Mouse (Mus musculus) midbrain, embryonic 16.5 days (tissue): Measurements from ENCODE around the gene Jag1. TPM values are rescaled to one million over a fixed set of nuclear protein-coding genes. Genes with fewer than 3 reads are reported as not detected.

ENCODE experiments used
- ATAC-seq: fragments of 200-750 bp; cut with Nextera tagmentation; 2 replicates; pipeline ENCODE4 v1.8.0; 2017; ENCODE audit warnings: moderate TSS enrichment
- H3K27ac ChIP-seq: fragments of 300-500 bp; sonication (generic); 2 replicates; pipeline ENCODE4 v1.5.1; 2014; ENCODE audit warnings: mild to moderate bottlenecking, low read length, mixed read lengths
- H3K27me3 ChIP-seq: fragments of 300-500 bp; sonication (generic); 2 replicates; pipeline ENCODE4 v1.6.1; 2014; ENCODE audit warnings: low read depth, low read length, mixed read lengths; ENCODE audit not compliant: control insufficient read depth, insufficient read depth
- H3K36me3 ChIP-seq: fragments of 300-500 bp; sonication (generic); 2 replicates; pipeline ENCODE4 v1.6.1; 2014; ENCODE audit warnings: mild to moderate bottlenecking, low read length, moderate library complexity, mixed read lengths; ENCODE audit not compliant: control insufficient read depth, insufficient read depth
- H3K4me1 ChIP-seq: fragments of 300-500 bp; sonication (generic); 2 replicates; pipeline ENCODE4 v1.6.1; 2014; ENCODE audit warnings: mild to moderate bottlenecking, low read length, mixed read lengths; ENCODE audit not compliant: control insufficient read depth, insufficient read depth
- H3K4me2 ChIP-seq: fragments of 300-500 bp; sonication (generic); 2 replicates; pipeline ENCODE4 v1.6.1; 2014; ENCODE audit warnings: mild to moderate bottlenecking, low read length, mixed read lengths
- H3K4me3 ChIP-seq: fragments of 300-500 bp; sonication (generic); 2 replicates; pipeline ENCODE4 v1.5.1; 2014; ENCODE audit warnings: low read depth, mild to moderate bottlenecking, low read length, moderate library complexity, mixed read lengths
- H3K9ac ChIP-seq: fragments of 300-500 bp; sonication (generic); 2 replicates; pipeline ENCODE4 v1.6.1; 2014; ENCODE audit warnings: low read depth, low read length, mixed read lengths
- H3K9me3 ChIP-seq: fragments of 300-500 bp; sonication (generic); replicated peaks from 2 replicates; pipeline ENCODE4 v1.6.1; 2014; ENCODE audit warnings: mild to moderate bottlenecking, low read length, mixed read lengths; ENCODE audit not compliant: control insufficient read depth, poor library complexity, severe bottlenecking
- WGBS: fragments of 180-500 bp; shearing (Covaris S2); extraction: QIAGEN DNeasy Blood & Tissue Kit; methylation state at CpG from one replicate; pipeline ENCODE4 v1.1.7; 2014; 5-methylcytosine and 5-hydroxymethylcytosine counted together
- polyA plus RNA-seq: library from polyadenylated mRNA; unstranded; fragments of >200 nt; fragmentation: Nextera tagmentation; extraction: Ambion mirVana; gene quantifications from 2 replicates; pipeline ENCODE4 v1.2.1, GENCODE M21; 2015

The Jag1 gene
- polyA plus RNA-seq, 1 experiment from 2014 or later, result 8.6 TPM

DNA sequence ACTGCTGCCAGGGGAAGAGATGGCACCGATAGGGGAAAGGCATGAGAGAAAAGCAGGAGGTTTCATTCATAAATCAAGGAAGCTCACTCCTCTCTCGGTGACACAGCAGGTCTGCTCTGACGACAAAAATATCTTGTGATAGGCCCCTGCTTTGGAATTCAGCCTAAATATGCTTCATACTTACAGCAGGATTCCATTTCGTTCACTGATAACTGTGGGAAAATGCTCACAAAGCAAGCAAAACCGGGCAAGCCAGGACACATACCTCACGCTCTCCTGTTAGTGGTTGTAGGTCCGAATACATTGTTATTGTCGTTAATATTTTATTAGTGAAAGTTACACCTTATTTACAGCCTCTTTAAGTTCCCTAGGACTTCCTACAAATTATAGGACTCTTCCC lies 8.5 kb downstream of the Jag1 start:
- H3K4me2 ChIP-seq, result no peak overlapping the region
- no peaks in the 10 kb centered on the region for H3K36me3 ChIP-seq
- no peak overlapping the region for H3K9ac ChIP-seq
- no peaks in the 10 kb centered on the region for H3K9me3 ChIP-seq
- H3K4me3 ChIP-seq, result no peak overlapping the region
- no peaks in the 10 kb centered on the region; the same call in 1 of the 2 replicates for H3K27me3 ChIP-seq
- no peak for ATAC-seq
- WGBS, result 56% methylated on average over 8 of the region's 8 CpGs
- H3K27ac ChIP-seq, result no peak overlapping the region
- peaks cover 31% of the 10 kb centered on the region for H3K4me1 ChIP-seq

GRCm38 (mm10) chr2:137107203-137107602 lies 9.2 kb downstream of the Jag1 start:
- no peak overlapping the region for H3K4me2 ChIP-seq
- H3K27ac ChIP-seq, result no peak overlapping the region
- no peak overlapping the region for H3K9ac ChIP-seq
- H3K4me3 ChIP-seq, result no peak overlapping the region
- no peaks in the 10 kb centered on the region for H3K9me3 ChIP-seq
- H3K27me3 ChIP-seq, result no peaks in the 10 kb centered on the region; the same call in 1 of the 2 replicates
- no peak for ATAC-seq
- H3K4me1 ChIP-seq, result peaks cover 23% of the 10 kb centered on the region
- whole genome bisulfite sequencing, result 50% methylated on average over 4 of the region's 4 CpGs
- no peaks in the 10 kb centered on the region for H3K36me3 ChIP-seq

DNA sequence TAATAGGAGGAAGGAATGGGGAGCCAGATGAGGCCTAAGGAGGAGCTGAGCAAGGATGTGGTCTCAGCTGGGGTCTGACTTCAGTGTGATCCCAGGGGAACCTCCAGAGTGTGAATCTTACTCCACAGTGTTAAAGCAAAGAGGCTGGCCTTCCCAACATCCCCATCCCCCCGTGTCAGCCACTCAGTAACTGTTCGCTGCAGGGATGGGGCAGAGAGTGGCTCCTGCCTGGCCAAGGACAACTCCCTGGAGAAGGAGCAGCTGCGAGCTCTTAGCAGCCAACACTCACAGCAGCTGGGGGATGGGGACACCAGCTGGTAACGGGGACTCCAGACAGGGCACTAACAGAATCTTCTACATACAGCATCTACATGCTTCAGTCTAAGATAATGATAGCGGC lies 15.4 kb downstream of the Jag1 start:
- ATAC-seq, result peak; percentile 26; the same call in 1 of the 2 replicates
- Histone ChIP-seq H3K27me3 (no peaks in the 10 kb centered on the region), H3K27ac (no peak overlapping the region), H3K9me3 (no peaks in the 10 kb centered on the region), H3K9ac (no peak overlapping the region), H3K4me3 (no peak overlapping the region), H3K4me2 (no peak overlapping the region), H3K36me3 (no peaks in the 10 kb centered on the region), H3K4me1 (no peaks in the 10 kb centered on the region; the same call in 1 of the 2 replicates)
- WGBS, result 22% methylated on average over 5 of the region's 5 CpGs

GRCm38 (mm10) chr2:137099211-137099734 lies 17.2 kb downstream of the Jag1 start:
- ATAC-seq, result no peak
- H3K4me1 ChIP-seq, result no peaks in the 10 kb centered on the region; the same call in 1 of the 2 replicates
- no peak overlapping the region for H3K9ac ChIP-seq
- 7% methylated on average over 6 of the region's 6 CpGs for WGBS
- no peaks in the 10 kb centered on the region for H3K9me3 ChIP-seq
- no peaks in the 10 kb centered on the region for H3K36me3 ChIP-seq
- no peaks in the 10 kb centered on the region for H3K27me3 ChIP-seq
- no peak overlapping the region for H3K4me3 ChIP-seq
- no peak overlapping the region for H3K27ac ChIP-seq
- no peak overlapping the region for H3K4me2 ChIP-seq

DNA sequence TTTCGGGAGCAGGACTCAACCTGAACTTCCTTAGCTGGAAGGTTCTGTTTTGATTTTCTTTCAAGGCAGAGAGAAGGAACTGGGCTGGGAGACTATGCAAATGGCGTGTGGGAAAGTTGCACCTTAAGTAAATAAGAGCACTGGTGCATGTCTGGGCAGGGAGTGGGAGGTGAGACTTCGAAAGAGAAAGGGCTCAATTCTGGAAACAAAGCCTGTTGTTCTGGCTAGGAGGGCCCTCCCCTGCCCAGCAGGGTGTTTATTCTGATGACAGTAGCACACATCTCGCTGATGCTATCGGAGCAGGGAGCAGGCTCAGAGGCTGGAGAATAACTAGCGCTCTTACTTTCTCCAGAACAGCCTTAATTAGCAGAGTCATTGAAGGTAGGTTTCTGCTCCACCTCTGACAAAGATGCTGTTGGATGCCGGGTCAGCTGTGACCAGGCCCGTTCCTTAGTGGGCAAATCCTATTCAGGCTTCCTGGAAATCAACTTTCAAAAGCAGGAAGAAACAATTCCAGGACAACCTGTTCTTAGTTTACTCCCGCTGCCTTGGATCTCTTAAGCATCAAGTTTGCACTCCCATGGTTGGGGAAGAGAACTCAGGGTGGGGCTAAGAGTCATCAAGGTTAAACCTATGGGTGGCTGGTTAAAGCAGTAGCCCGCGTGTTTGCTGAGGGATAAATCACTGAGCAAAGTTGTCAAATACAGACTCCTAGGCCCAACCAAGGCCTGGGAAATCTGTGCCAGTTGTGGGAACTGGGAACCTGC lies 18.0 kb downstream of the Jag1 start:
- Histone ChIP-seq H3K27ac (no peak overlapping the region), H3K9ac (no peak overlapping the region), H3K9me3 (no peaks in the 10 kb centered on the region), H3K27me3 (no peaks in the 10 kb centered on the region), H3K4me2 (no peak overlapping the region), H3K4me3 (no peak overlapping the region), H3K4me1 (no peaks in the 10 kb centered on the region; the same call in 1 of the 2 replicates), H3K36me3 (no peaks in the 10 kb centered on the region)
- 17% methylated on average over 11 of the region's 11 CpGs for WGBS
- ATAC-seq, result no peak

- H3K27ac ChIP-seq, result no peak overlapping the region
- no peaks in the 10 kb centered on the region for H3K9me3 ChIP-seq
- no peaks in the 10 kb centered on the region for H3K27me3 ChIP-seq
- peaks cover 8% of the 10 kb centered on the region; the same call in 1 of the 2 replicates for H3K4me1 ChIP-seq
- no peak overlapping the region for H3K9ac ChIP-seq
- H3K36me3 ChIP-seq, result no peaks in the 10 kb centered on the region
- H3K4me3 ChIP-seq, result no peak overlapping the region
- no peak overlapping the region for H3K4me2 ChIP-seq
- 4% methylated on average over 4 of the region's 5 CpGs for WGBS
- ATAC-seq, result no peak
Observed at GRCm38 (mm10) chr2:137096981-137097460, 19.4 kb downstream of the Jag1 start.

DNA sequence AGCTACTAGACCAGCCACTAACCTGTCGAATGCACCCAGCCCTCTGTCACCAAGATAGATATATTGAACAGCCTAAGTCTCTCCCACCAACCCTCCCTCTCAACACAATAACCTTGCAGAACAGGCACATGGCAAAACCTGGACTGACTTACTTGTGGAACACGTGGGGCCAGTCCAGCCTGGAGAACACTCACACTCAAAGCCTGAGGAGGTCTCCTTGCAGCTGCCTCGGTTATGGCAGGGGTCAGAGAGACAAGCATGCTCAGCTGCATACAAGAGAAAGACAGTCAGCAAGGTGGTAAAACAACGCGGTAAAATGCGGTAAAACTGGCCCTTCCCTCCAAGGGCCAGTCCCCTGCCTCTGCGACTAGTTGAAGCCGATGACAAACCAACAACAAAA lies 22.1 kb downstream of the Jag1 start:
- WGBS, result 36% methylated on average over 8 of the region's 8 CpGs
- Histone ChIP-seq H3K9ac (no peak overlapping the region), H3K27me3 (no peaks in the 10 kb centered on the region), H3K4me2 (no peak overlapping the region), H3K27ac (no peak overlapping the region), H3K9me3 (no peaks in the 10 kb centered on the region), H3K4me3 (no peak overlapping the region), H3K36me3 (no peaks in the 10 kb centered on the region), H3K4me1 (peaks cover 9% of the 10 kb centered on the region; the same call in 1 of the 2 replicates)
- ATAC-seq, result no peak

DNA sequence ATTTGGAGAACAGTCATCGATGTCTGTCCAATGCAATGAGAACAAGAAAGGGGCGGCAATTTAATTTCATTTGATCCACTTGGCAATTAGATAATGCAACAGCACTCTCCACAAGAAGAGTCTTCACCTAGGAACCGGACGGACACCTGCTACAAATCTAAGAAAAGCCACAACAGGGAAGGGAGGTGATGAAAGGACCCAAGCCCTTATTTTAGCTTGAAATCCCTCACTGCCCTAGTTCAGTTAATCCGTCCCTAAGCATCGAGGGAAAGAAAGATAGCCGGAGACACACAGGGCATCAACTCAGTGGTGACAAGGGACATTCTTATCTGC lies 23.2 kb downstream of the Jag1 start:
- no peak overlapping the region for H3K4me3 ChIP-seq
- no peak overlapping the region for H3K4me2 ChIP-seq
- H3K4me1 ChIP-seq, result peaks cover 9% of the 10 kb centered on the region; the same call in 1 of the 2 replicates
- no peaks in the 10 kb centered on the region for H3K36me3 ChIP-seq
- 24% methylated on average over 7 of the region's 7 CpGs for WGBS
- no peaks in the 10 kb centered on the region for H3K27me3 ChIP-seq
- no peaks in the 10 kb centered on the region for H3K9me3 ChIP-seq
- no peak overlapping the region for H3K9ac ChIP-seq
- H3K27ac ChIP-seq, result no peak overlapping the region
- ATAC-seq, result no peak
